Mouse (Mus musculus): Measurements from ENCODE around the gene Lamtor3. TPM values are rescaled to one million over a fixed set of nuclear protein-coding genes. Genes with fewer than 3 reads are reported as not detected.
"Not testable (repeated sequence)": the region's sequence is repeated elsewhere in the genome, so short reads cannot be mapped to it uniquely, and the experiment has no call there.

The Lamtor3 gene
- polyA plus RNA-seq, 1 experiment from 2014 or later = 90.1 TPM

DNA sequence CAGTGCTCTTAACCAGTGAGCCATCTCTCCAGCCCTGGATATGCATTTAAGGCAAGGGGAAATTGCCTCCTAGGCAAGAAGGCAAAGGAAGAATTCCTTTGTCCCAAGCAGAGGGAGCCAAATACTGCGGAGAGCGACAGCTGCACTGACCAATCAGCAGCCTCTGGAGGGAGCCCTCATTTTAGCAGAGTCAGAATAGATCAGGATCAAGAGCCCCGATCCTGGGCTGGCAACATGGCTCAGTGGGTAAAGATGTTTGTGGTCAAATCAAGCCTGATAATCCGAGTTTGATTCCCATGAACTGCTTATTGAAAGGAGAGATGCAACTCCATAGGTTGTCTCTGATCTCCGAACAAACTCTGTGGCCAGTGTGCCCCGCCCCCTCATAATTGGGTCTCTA lies 20.3 kb downstream of the Lamtor3 start:
- Histone ChIP-seq H3K27ac (0 out of 2 replicates have a peak overlapping the region, but pooled peaks have one; percentile 22), H3K4me1 (peaks cover 26% of the 10 kb centered on the region), H3K27me3 (ENCODE audit: poor library complexity, severe bottlenecking) (no peaks in the 10 kb centered on the region), H3K36me3 (replicated peaks) (no peaks in the 10 kb centered on the region), H3K4me3 (peak overlapping the region; percentile 26; the same call in 1 of the 2 replicates), H3K9me3 (no peaks in the 10 kb centered on the region; the same call in 1 of the 2 replicates)
- peak; percentile 49 for DNase-seq (ENCODE audit: extremely low spot score, low spot score)
- 40% methylated on average over 6 of the region's 6 CpGs for WGBS

DNA sequence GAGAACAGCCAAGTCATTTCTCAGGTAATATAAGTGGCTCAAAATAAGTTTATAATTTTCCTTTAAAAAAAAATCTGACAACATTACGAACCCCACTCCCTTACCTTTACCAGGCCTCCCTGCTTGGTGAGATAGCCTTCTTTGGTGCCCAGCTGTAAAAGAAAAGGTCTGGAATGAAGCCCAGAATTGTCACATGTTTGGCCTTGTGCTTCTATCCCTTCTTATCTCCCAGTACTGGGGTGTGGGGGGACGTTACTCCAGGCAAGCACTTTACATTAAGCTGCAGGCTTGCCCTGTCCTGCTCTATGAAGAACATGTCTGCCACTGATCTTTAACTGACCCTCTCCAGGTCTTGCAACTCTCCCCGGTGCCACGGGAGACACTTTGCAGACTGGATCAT lies 22.5 kb downstream of the Lamtor3 start:
- no peak for DNase-seq (ENCODE audit: extremely low spot score, low spot score)
- Histone ChIP-seq H3K9me3 (no peaks in the 10 kb centered on the region), H3K4me3 (no peak overlapping the region), H3K27ac (no peak overlapping the region), H3K4me1 (peaks cover 22% of the 10 kb centered on the region), H3K36me3 (replicated peaks) (no peaks in the 10 kb centered on the region), H3K27me3 (ENCODE audit: poor library complexity, severe bottlenecking) (no peaks in the 10 kb centered on the region)
- 82% methylated on average over 4 of the region's 4 CpGs for WGBS

DNA sequence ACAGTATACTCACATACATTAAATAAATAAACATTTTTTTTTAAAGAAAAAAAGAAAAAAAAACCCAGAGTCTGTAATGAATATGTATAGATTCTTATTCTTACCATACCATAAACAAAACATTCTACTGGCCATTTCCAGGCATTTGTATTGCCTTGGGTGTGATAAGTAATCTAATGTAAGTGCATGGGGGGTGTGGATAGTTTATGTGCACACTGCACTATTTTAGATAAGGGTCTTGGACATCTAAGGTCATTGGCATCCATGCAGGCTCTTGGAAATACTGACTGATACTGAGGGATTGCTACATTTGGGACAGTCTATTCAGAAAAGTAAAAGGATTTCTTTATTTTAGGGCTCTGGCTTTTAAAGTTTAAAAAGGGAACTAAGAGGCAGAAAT lies 23.2 kb downstream of the Lamtor3 start:
- Histone ChIP-seq H3K27ac (no peak overlapping the region), H3K4me3 (no peak overlapping the region), H3K27me3 (ENCODE audit: poor library complexity, severe bottlenecking) (no peaks in the 10 kb centered on the region), H3K4me1 (peaks cover 14% of the 10 kb centered on the region), H3K9me3 (no peaks in the 10 kb centered on the region), H3K36me3 (replicated peaks) (no peaks in the 10 kb centered on the region)
- no peak for DNase-seq (ENCODE audit: extremely low spot score, low spot score)

DNA sequence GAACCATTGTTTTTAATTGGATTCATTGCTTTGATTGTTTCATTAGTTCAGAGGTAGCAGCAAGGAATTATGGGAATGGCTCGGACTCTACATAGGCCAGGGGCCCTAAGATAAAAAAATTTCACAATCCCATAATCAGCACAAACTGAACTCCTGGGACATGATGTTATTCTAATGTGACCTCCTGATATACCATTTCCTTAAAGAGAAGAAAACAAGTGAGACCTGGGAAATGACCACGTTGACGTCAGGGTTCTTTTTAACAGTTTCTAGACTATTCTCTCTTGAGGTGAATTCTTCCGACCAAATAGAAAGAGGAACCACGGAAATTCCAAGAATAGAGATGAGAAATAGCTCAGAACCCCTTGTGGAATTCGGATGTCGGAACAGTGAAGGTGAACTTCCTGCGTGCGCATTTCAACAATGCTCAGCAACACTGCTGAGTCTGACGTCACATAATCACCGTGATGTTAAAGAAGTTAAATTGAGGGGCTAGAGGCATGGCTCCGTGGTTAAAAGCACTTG lies 23.9 kb downstream of the Lamtor3 start:
- 89% methylated on average over 12 of the region's 12 CpGs for WGBS
- H3K27ac ChIP-seq = no peak overlapping the region

DNA sequence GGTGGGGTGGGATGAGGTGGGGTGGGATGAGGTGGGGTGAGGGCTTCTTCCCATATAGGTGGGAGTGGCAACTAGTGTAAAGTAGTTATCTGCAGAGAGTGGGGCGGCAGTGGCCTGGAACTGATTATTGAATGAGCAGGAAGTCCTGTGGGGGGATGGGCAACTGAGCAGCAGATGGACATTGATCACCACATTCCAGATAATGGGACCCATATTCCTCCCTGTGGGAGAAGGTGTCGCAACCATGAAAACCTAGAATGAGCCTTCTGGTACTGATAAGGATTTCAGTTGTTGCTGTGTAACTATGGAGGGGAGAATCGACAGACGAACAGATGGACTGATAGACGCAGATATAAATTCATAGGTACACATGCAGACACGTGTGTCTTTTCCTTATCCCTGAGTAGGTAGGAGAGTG lies 25.4 kb downstream of the Lamtor3 start:
- Histone ChIP-seq H3K36me3 (replicated peaks) (no peaks in the 10 kb centered on the region), H3K9me3 (no peaks in the 10 kb centered on the region), H3K4me1 (peaks cover 6% of the 10 kb centered on the region), H3K27ac (no peak overlapping the region), H3K27me3 (ENCODE audit: poor library complexity, severe bottlenecking) (no peaks in the 10 kb centered on the region), H3K4me3 (no peak overlapping the region)
- WGBS = 74% methylated on average over 6 of the region's 6 CpGs
- no peak for DNase-seq (ENCODE audit: extremely low spot score, low spot score)

More for the DNA sequence above, 23.9 kb downstream of the Lamtor3 start:
- Histone ChIP-seq H3K4me1 (peaks cover 9% of the 10 kb centered on the region), H3K27me3 (ENCODE audit: poor library complexity, severe bottlenecking) (no peaks in the 10 kb centered on the region), H3K36me3 (replicated peaks) (no peaks in the 10 kb centered on the region), H3K9me3 (no peaks in the 10 kb centered on the region), H3K4me3 (no peak overlapping the region)
- DNase-seq (ENCODE audit: extremely low spot score, low spot score) = no peak

DNA sequence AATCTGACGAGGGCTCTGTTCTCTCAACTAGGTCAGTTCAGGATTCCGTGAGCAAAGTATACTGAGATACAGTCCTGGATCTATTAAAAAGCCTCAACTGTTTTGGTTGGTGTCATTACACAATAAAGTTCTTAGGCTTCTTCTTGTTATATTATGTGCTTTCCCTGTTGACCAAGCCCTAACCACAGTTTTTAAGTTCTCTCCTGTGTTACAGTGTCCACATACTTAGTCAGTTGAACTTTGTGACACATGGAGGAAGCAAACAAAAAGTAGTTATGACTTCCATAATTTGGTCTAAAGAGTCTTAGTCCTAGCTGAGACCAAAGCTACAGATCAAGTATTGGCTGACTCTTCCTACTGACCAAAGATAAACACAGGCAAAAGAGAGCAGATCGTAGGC lies 28.5 kb downstream of the Lamtor3 start:
- 91% methylated on average over 3 of the region's 3 CpGs for WGBS
- Histone ChIP-seq H3K27me3 (ENCODE audit: poor library complexity, severe bottlenecking) (no peaks in the 10 kb centered on the region), H3K9me3 (no peaks in the 10 kb centered on the region), H3K27ac (no peak overlapping the region), H3K36me3 (replicated peaks) (no peaks in the 10 kb centered on the region), H3K4me3 (no peak overlapping the region), H3K4me1 (peaks cover 7% of the 10 kb centered on the region)
- DNase-seq (ENCODE audit: extremely low spot score, low spot score) = no peak

DNA sequence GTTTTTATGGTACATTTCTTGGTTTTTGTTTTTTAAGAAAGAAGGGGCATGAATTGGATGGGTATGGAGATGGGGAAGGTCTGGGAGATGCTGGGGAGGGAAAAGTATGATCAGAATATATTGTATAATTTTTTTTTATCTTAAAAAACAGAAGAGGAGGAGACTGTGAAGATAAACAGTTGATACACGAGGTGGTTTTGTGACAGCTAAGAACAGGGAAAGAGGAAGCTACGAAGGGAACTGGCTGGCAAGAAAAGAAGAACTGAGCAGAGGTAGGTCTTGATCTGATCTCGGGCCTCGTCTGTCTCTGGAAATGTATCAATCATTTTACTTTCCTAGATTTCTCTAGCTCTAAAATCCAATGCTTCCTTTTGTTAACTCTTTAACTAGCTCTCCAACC lies 29.2 kb downstream of the Lamtor3 start:
- 83% methylated on average over 4 of the region's 4 CpGs for WGBS
- Histone ChIP-seq H3K4me3 (no peak overlapping the region), H3K9me3 (no peaks in the 10 kb centered on the region), H3K27me3 (ENCODE audit: poor library complexity, severe bottlenecking) (no peaks in the 10 kb centered on the region), H3K36me3 (replicated peaks) (no peaks in the 10 kb centered on the region), H3K27ac (no peak overlapping the region), H3K4me1 (peaks cover 14% of the 10 kb centered on the region)
- DNase-seq (ENCODE audit: extremely low spot score, low spot score) = no peak

DNA sequence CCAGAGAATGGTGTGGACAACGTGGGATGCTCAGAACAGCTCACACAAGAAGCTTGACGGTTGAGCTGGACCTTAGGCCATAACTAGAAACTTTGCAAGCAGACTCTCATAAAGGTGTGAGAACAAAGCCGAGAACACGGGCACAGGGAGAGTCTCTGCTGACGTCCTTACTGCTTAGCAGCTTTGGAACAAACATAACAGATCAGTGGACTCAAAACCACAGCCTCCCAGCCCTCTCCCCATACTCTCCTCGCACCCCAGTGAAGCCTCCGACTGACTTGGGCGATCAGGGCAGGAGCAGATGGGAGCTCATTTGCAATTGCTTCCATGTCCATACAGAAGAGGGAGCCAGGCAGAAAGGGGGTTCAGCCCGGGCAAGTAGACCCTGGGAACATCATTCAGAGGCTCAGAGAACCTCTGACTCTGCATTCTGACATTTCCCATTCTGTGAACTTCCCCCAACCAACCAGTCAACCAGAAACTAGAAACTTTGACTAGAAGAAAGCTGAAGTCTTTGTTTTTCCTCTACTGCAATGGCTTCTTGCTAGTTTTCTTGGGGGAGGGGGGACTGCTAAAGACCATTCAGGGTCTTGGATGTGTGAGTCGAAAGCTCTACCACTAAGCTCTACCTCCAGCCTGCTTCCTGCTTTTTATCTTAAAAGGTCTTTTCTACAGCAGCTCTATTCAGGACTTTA lies 32.0 kb downstream of the Lamtor3 start:
- no peaks in the 10 kb centered on the region for H3K9me3 ChIP-seq
- no peaks in the 10 kb centered on the region for H3K27me3 ChIP-seq (ENCODE audit: poor library complexity, severe bottlenecking)
- H3K27ac ChIP-seq = no peak overlapping the region
- H3K36me3 ChIP-seq (replicated peaks) = no peaks in the 10 kb centered on the region
- H3K4me1 ChIP-seq = peaks cover 28% of the 10 kb centered on the region
- H3K4me3 ChIP-seq = no peak overlapping the region
- DNase-seq (ENCODE audit: extremely low spot score, low spot score) = no peak
- 88% methylated on average over 10 of the region's 10 CpGs for WGBS

DNA sequence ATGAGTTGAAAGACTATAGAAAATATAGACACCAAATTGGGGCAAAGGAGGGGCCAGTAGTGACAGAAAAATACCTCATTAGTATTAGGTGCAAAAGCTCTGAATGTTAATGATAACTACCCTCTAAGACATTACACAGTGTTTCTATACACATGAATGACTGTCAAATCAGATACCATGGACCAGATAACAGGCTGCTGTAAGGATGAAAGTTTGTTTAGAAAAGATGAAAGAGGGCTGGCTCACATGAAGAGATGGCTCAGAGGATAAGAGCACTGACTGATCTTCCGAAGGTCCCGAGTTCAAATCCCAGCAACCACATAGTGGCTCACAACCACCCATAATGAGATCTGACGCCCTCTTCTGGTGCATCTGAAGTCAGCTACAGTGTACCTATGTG lies 33.0 kb downstream of the Lamtor3 start:
- 96% methylated on average over 3 of the region's 3 CpGs for WGBS

DNA sequence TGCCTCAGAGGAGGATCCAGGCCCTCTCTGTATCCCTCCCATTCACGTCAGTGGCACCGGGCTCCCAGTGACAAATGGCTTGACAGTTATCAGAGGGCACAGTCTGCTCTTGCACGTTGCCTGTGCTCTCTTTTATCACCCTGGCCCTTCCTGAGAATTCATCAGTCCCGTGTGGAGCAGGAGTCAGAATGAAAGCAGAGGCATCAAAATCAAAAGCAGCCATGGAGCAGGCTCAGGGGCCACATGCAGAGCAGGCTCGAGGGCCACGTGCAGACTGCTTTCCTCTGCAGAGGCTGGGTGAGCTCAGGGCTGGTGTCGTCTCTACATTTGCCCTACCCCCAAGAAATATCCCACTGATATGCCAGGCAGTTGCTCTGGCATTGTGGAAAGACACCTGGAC lies 33.5 kb downstream of the Lamtor3 start:
- Histone ChIP-seq H3K36me3 (replicated peaks) (no peaks in the 10 kb centered on the region), H3K27me3 (ENCODE audit: poor library complexity, severe bottlenecking) (no peaks in the 10 kb centered on the region), H3K4me3 (no peak overlapping the region), H3K9me3 (no peaks in the 10 kb centered on the region), H3K4me1 (peaks cover 35% of the 10 kb centered on the region), H3K27ac (0 out of 2 replicates have a peak overlapping the region, but pooled peaks have one; percentile 13)
- WGBS = 58% methylated on average over 7 of the region's 7 CpGs
- DNase-seq (ENCODE audit: extremely low spot score, low spot score) = no peak

More for the DNA sequence above, 33.0 kb downstream of the Lamtor3 start:
- not testable (repeated sequence) for H3K36me3 ChIP-seq (replicated peaks); H3K9me3 ChIP-seq; H3K27me3 ChIP-seq (ENCODE audit: poor library complexity, severe bottlenecking); DNase-seq (ENCODE audit: extremely low spot score, low spot score); H3K4me3 ChIP-seq; H3K27ac ChIP-seq
- peaks cover 35% of the 10 kb centered on the region for H3K4me1 ChIP-seq

DNA sequence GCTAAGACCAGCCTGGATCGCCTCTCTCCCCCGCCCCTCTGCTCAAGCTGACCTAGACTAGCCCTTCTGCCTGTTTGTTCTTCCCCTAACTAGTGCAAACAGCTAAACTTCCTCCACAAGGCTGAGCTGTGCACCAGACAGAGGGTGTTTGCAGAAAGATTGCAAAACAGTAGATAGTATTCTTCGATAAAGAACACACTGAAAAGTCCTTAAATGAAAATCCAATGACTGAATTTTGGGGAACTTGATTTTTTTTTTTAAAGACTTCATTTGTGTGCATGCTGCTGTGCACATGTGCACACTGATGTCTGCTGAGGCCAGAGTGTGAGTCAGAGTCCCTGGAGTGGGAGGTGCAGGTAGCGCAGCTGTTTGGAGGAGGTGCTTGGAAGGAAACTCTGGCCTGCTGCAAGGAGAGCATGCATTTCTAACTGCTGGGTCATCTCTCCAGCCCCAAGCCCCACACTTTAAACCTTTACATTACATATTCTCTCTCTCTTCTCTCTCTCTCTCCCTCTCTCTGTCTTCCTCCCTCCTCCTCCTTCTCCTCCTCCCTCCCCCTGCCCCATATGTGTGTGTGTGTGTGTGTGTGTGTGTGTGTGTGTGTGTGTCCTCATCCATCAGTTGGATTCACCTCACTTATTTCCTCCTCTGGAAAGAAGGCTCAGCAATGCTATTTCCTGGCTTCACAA lies 34.1 kb downstream of the Lamtor3 start:
- WGBS = 74% methylated on average over 4 of the region's 4 CpGs
- DNase-seq (ENCODE audit: extremely low spot score, low spot score) = no peak
- no peak overlapping the region for H3K4me3 ChIP-seq
- no peaks in the 10 kb centered on the region for H3K27me3 ChIP-seq (ENCODE audit: poor library complexity, severe bottlenecking)
- no peaks in the 10 kb centered on the region for H3K36me3 ChIP-seq (replicated peaks)
- 0 out of 2 replicates have a peak overlapping the region, but pooled peaks have one; percentile 13 for H3K27ac ChIP-seq
- H3K9me3 ChIP-seq = no peaks in the 10 kb centered on the region
- H3K4me1 ChIP-seq = peaks cover 35% of the 10 kb centered on the region

DNA sequence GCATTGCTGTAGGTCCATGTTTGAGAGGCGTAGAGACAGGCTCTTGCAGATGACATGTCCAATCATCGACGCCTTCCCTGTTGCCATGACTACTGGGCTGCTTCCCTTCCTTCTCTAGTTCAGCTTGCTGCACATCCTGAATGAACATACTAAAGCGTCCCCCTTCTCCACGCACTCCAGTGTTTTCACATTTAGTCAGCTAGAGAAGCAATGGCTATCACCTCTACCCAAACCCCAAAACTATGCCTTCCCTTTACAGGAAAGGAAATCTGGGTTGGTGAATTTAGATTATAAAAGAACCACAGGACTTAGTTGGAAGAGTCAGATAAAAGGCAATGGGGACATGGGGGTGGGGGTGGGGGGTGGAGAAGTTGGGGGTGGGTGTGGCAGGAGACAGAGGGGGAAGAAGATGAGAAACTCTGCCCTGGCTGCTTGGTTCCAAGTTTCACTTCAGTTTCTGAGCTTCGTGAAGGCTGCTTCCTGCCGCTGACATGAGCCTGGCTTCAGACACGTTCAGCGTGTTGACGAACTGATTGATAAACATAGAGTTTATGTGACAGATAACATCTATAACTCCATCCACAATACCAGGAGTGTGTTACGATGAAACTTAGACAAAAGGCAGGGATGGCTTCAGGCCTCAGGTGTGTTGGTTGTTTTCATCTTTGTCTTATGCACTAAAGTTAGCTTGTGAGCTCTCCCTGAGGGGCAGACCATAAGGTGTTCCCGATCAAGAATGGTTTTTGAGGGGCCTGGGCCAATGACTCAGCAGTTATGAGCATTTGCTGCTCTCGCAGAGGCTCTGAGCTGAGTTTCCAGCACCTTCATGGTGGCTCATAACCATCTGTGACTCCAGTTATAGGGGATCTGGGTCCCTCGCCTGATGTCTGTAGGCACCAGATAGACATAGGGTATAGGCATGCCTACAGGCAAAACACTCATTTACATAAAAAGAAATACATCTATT lies 34.9 kb downstream of the Lamtor3 start:
- no peaks in the 10 kb centered on the region for H3K36me3 ChIP-seq (replicated peaks)
- no peak overlapping the region for H3K27ac ChIP-seq
- peaks cover 35% of the 10 kb centered on the region for H3K4me1 ChIP-seq
- H3K27me3 ChIP-seq (ENCODE audit: poor library complexity, severe bottlenecking) = no peaks in the 10 kb centered on the region
- WGBS = 85% methylated on average over 14 of the region's 14 CpGs
- H3K9me3 ChIP-seq = no peaks in the 10 kb centered on the region
- no peak overlapping the region for H3K4me3 ChIP-seq
- no peak for DNase-seq (ENCODE audit: extremely low spot score, low spot score)
